Mouse (Mus musculus): ENCODE measurements around the gene Mtch1.
A peak's percentile ranks its signal among the peaks of the same experiment; 100 is the strongest.
"Not testable (repeated sequence)": the region's sequence is repeated elsewhere in the genome, so short reads cannot be mapped to it uniquely, and the experiment has no call there.

Gene Mtch1

GRCm38 (mm10) chr17:29347645-29348256 is at the start of gene Mtch1:
TSS of gene Mtch1 (minus strand) at chr17:29347934.
- peak; percentile 99 for DNase-seq (ENCODE audit: low read depth, low spot score)

GRCm38 (mm10) chr17:29396821-29397242 is 49.1 kb upstream of the Mtch1 start:
- peak; percentile 89 for DNase-seq (ENCODE audit: low read depth, low spot score)

GRCm38 (mm10) chr17:29396056-29396799 is 48.5 kb upstream of the Mtch1 start:
- DNase-seq (ENCODE audit: low read depth, low spot score), result no peak

- no peak for DNase-seq (ENCODE audit: low read depth, low spot score)
Observed at GRCm38 (mm10) chr17:29395381-29395780, 47.6 kb upstream of the Mtch1 start.

- not testable (repeated sequence) for DNase-seq (ENCODE audit: low read depth, low spot score)
Observed at GRCm38 (mm10) chr17:29394761-29395160, 47.0 kb upstream of the Mtch1 start.

GRCm38 (mm10) chr17:29394106-29394760 is 46.5 kb upstream of the Mtch1 start:
- DNase-seq (ENCODE audit: low read depth, low spot score), result no peak

GRCm38 (mm10) chr17:29393335-29394089 is 45.8 kb upstream of the Mtch1 start:
- no peak for DNase-seq (ENCODE audit: low read depth, low spot score)

- no peak for DNase-seq (ENCODE audit: low read depth, low spot score)
Observed at GRCm38 (mm10) chr17:29391280-29391679, 43.5 kb upstream of the Mtch1 start.

GRCm38 (mm10) chr17:29388978-29389377 is 41.2 kb upstream of the Mtch1 start:
- no peak for DNase-seq (ENCODE audit: low read depth, low spot score)

GRCm38 (mm10) chr17:29385746-29386145 is 38.0 kb upstream of the Mtch1 start:
- no peak for DNase-seq (ENCODE audit: low read depth, low spot score)

GRCm38 (mm10) chr17:29384850-29385438 is 37.2 kb upstream of the Mtch1 start:
- DNase-seq (ENCODE audit: low read depth, low spot score), result no peak

- no peak for DNase-seq (ENCODE audit: low read depth, low spot score)
Observed at GRCm38 (mm10) chr17:29383923-29384322, 36.2 kb upstream of the Mtch1 start.

- no peak for DNase-seq (ENCODE audit: low read depth, low spot score)
Observed at GRCm38 (mm10) chr17:29382417-29382816, 34.7 kb upstream of the Mtch1 start.

GRCm38 (mm10) chr17:29381472-29381871 is 33.7 kb upstream of the Mtch1 start:
- DNase-seq (ENCODE audit: low read depth, low spot score), result peak; percentile 64

- DNase-seq (ENCODE audit: low read depth, low spot score), result no peak
Observed at GRCm38 (mm10) chr17:29380241-29380640, 32.5 kb upstream of the Mtch1 start.

- DNase-seq (ENCODE audit: low read depth, low spot score), result no peak
Observed at GRCm38 (mm10) chr17:29378056-29378455, 30.3 kb upstream of the Mtch1 start.

- DNase-seq (ENCODE audit: low read depth, low spot score), result no peak
Observed at GRCm38 (mm10) chr17:29375871-29376270, 28.1 kb upstream of the Mtch1 start.

GRCm38 (mm10) chr17:29370984-29371723 is 23.4 kb upstream of the Mtch1 start:
- DNase-seq (ENCODE audit: low read depth, low spot score), result peak; percentile 86

- DNase-seq (ENCODE audit: low read depth, low spot score), result no peak
Observed at GRCm38 (mm10) chr17:29368726-29369125, 21.0 kb upstream of the Mtch1 start.

GRCm38 (mm10) chr17:29365105-29365621 is 17.4 kb upstream of the Mtch1 start:
- DNase-seq (ENCODE audit: low read depth, low spot score), result no peak

GRCm38 (mm10) chr17:29363109-29363508 is 15.4 kb upstream of the Mtch1 start:
- no peak for DNase-seq (ENCODE audit: low read depth, low spot score)
